ENCODE assay signal across 8 mouse cellular contexts in genomic region chr2:18064941-18065707, GRCm38 (mm10). TPM values are rescaled to one million over a fixed set of nuclear protein-coding genes. Genes with fewer than 3 reads are reported as not detected.
DNase-seq lines count a peak whose midpoint lies in the region; ATAC-seq and TF ChIP-seq lines count a peak whose summit lies in the region.

No protein-coding gene starts in this region.

- H3K4me1 ChIP-seq in embryonic facial prominence, embryonic 15.5 days = peaks cover 9% of the 10 kb centered on the region; the same call in 1 of the 2 replicates
- H3K4me1 ChIP-seq in heart, embryonic 11.5 days (ENCODE audit: control insufficient read depth, insufficient read depth, low read length) = peaks cover 10% of the 10 kb centered on the region
- peaks cover 15% of the 10 kb centered on the region for H3K4me1 ChIP-seq in kidney, embryonic 15.5 days
- H3K4me1 ChIP-seq in liver, embryonic 11.5 days (replicated peaks; ENCODE audit: control insufficient read depth, insufficient read depth, low read length) = peaks cover 8% of the 10 kb centered on the region
- H3K4me1 ChIP-seq in stomach, embryonic 14.5 days (ENCODE audit: control insufficient read depth, insufficient read depth, low read length) = peaks cover 6% of the 10 kb centered on the region; the same call in 1 of the 2 replicates

- WGBS in embryonic facial prominence, embryonic 15.5 days = under 1% methylated on average over 60 of the region's 85 CpGs
- WGBS in heart, embryonic 11.5 days (ENCODE audit: insufficient replicate concordance) = under 1% methylated on average over 56 of the region's 85 CpGs
- under 1% methylated on average over 68 of the region's 85 CpGs for WGBS in kidney, embryonic 15.5 days
- WGBS in liver, embryonic 11.5 days = under 1% methylated on average over 72 of the region's 85 CpGs
- under 1% methylated on average over 72 of the region's 85 CpGs for WGBS in stomach, embryonic 14.5 days

- H3K36me3 ChIP-seq in embryonic facial prominence, embryonic 15.5 days = 0 out of 2 replicates have a peak, but pooled peaks cover 2% of the 10 kb centered on the region
- H3K36me3 ChIP-seq in heart, embryonic 11.5 days (ENCODE audit: control insufficient read depth, insufficient read depth, low read length) = peaks cover 2% of the 10 kb centered on the region; the same call in 1 of the 2 replicates
- H3K36me3 ChIP-seq in kidney, embryonic 15.5 days = peaks cover 17% of the 10 kb centered on the region
- H3K36me3 ChIP-seq in liver, embryonic 11.5 days (ENCODE audit: control insufficient read depth, insufficient read depth, low read length) = peaks cover 2% of the 10 kb centered on the region; the same call in 1 of the 2 replicates
- peaks cover 6% of the 10 kb centered on the region for H3K36me3 ChIP-seq in myocyte (ENCODE audit: control insufficient read depth, insufficient read depth)
- peaks cover 7% of the 10 kb centered on the region; the same call in 1 of the 2 replicates for H3K36me3 ChIP-seq in stomach, embryonic 14.5 days (ENCODE audit: control insufficient read depth, insufficient read depth, low read length)

- H3K27ac ChIP-seq in embryonic facial prominence, embryonic 15.5 days (replicated peaks) = peak overlapping the region; percentile 99
- peak overlapping the region; percentile 100 for H3K27ac ChIP-seq in heart, embryonic 11.5 days (ENCODE audit: low read depth, low read length)
- H3K27ac ChIP-seq in kidney, embryonic 15.5 days = peak overlapping the region; percentile 100
- H3K27ac ChIP-seq in liver, embryonic 11.5 days (ENCODE audit: low read depth, low read length) = peak overlapping the region; percentile 100
- H3K27ac ChIP-seq in stomach, embryonic 14.5 days (ENCODE audit: low read length) = peak overlapping the region; percentile 100

- H3ac ChIP-seq in myocyte (ENCODE audit: control insufficient read depth, insufficient read length) = peak overlapping the region; percentile 69

- peak overlapping the region; percentile 75 for H3K4me2 ChIP-seq in embryonic facial prominence, embryonic 15.5 days (replicated peaks)
- peak overlapping the region; percentile 96 for H3K4me2 ChIP-seq in heart, embryonic 11.5 days
- peak overlapping the region; percentile 70 for H3K4me2 ChIP-seq in kidney, embryonic 15.5 days
- H3K4me2 ChIP-seq in liver, embryonic 11.5 days = peak overlapping the region; percentile 94
- H3K4me2 ChIP-seq in myocyte (ENCODE audit: low read depth) = peak overlapping the region; percentile 76
- peak overlapping the region; percentile 91 for H3K4me2 ChIP-seq in stomach, embryonic 14.5 days (replicated peaks; ENCODE audit: low read depth, low read length)

- peak; percentile 83 for TF ChIP-seq POLR2A in myocyte (IDR thresholded peaks at IDR 0.05; ENCODE audit: insufficient read length, low read depth)

- H3K4me3 ChIP-seq in embryonic facial prominence, embryonic 15.5 days (replicated peaks) = peak overlapping the region; percentile 85
- H3K4me3 ChIP-seq in heart, embryonic 11.5 days (ENCODE audit: low read depth, low read length) = peak overlapping the region; percentile 93
- H3K4me3 ChIP-seq in kidney, embryonic 15.5 days (replicated peaks) = peak overlapping the region; percentile 84
- H3K4me3 ChIP-seq in liver, embryonic 11.5 days (ENCODE audit: low read depth, low read length) = peak overlapping the region; percentile 93
- peak overlapping the region; percentile 76 for H3K4me3 ChIP-seq in myocyte
- H3K4me3 ChIP-seq in stomach, embryonic 14.5 days (ENCODE audit: low read depth, low read length) = peak overlapping the region; percentile 79

- peak overlapping the region; percentile 95 for H3K9ac ChIP-seq in embryonic facial prominence, embryonic 15.5 days
- H3K9ac ChIP-seq in heart, embryonic 11.5 days (ENCODE audit: low read depth, low read length) = peak overlapping the region; percentile 99
- H3K9ac ChIP-seq in kidney, embryonic 15.5 days = peak overlapping the region; percentile 97
- H3K9ac ChIP-seq in liver, embryonic 11.5 days (ENCODE audit: low read depth, low read length) = peak overlapping the region; percentile 99
- peak overlapping the region; percentile 97 for H3K9ac ChIP-seq in stomach, embryonic 14.5 days (replicated peaks; ENCODE audit: low read depth, low read length)

- H3K9me3 ChIP-seq in embryonic facial prominence, embryonic 15.5 days (replicated peaks) = no peaks in the 10 kb centered on the region
- no peaks in the 10 kb centered on the region for H3K9me3 ChIP-seq in heart, embryonic 11.5 days (replicated peaks; ENCODE audit: control insufficient read depth, low read length)
- H3K9me3 ChIP-seq in kidney, embryonic 15.5 days (replicated peaks) = no peaks in the 10 kb centered on the region
- no peaks in the 10 kb centered on the region for H3K9me3 ChIP-seq in liver, embryonic 11.5 days (ENCODE audit: control insufficient read depth, low read length)
- H3K9me3 ChIP-seq in stomach, embryonic 14.5 days (ENCODE audit: control insufficient read depth, low read depth, low read length) = no peaks in the 10 kb centered on the region

- DNase-seq in B cell, adult 2 months = peak; percentile 70 to 76
- DNase-seq in adrenal gland, postnatal 4 days (ENCODE audit: low spot score in 2 of 2) = peak; percentile 51 to 61
- DNase-seq in liver, embryonic 11.5 days (ENCODE audit: low spot score) = peak; percentile 77

- peaks cover 49% of the 10 kb centered on the region for H3K79me2 ChIP-seq in myocyte (ENCODE audit: control insufficient read depth, insufficient read depth)

- ATAC-seq in embryonic facial prominence, embryonic 15.5 days (ENCODE audit: insufficient number of reproducible peaks, low FRiP score, low TSS enrichment, low read depth) = peak; percentile 49
- ATAC-seq in heart, embryonic 11.5 days (replicated peaks; ENCODE audit: insufficient number of reproducible peaks, low FRiP score, low TSS enrichment) = peak; percentile 76
- peak; percentile 75 for ATAC-seq in kidney, embryonic 15.5 days (replicated peaks; ENCODE audit: low FRiP score)
- ATAC-seq in liver, embryonic 11.5 days (replicated peaks; ENCODE audit: low FRiP score) = peak; percentile 64
- peak; percentile 50 for ATAC-seq in stomach, embryonic 14.5 days (ENCODE audit: insufficient number of reproducible peaks, insufficient read depth, low FRiP score, low read depth)

- H3K27me3 ChIP-seq in embryonic facial prominence, embryonic 15.5 days = no peaks in the 10 kb centered on the region
- no peaks in the 10 kb centered on the region for H3K27me3 ChIP-seq in heart, embryonic 11.5 days (ENCODE audit: control insufficient read depth, insufficient read depth, low read length)
- H3K27me3 ChIP-seq in kidney, embryonic 15.5 days = no peaks in the 10 kb centered on the region
- H3K27me3 ChIP-seq in liver, embryonic 11.5 days (replicated peaks; ENCODE audit: control insufficient read depth, insufficient read depth, low read length) = no peaks in the 10 kb centered on the region
- H3K27me3 ChIP-seq in myocyte (ENCODE audit: control insufficient read depth, insufficient read depth, insufficient read length) = no peaks in the 10 kb centered on the region
- no peaks in the 10 kb centered on the region for H3K27me3 ChIP-seq in stomach, embryonic 14.5 days (ENCODE audit: control insufficient read depth, insufficient read depth, low read length)

TF ChIP-seq in myocyte, 11 proteins besides CTCF, POLR2A, EP300 and RAD21 (continues in another document):
- no peak for TF ChIP-seq TCF12 (IDR thresholded peaks at IDR 0.05; ENCODE audit: insufficient read depth, poor library complexity, severe bottlenecking)
- TF ChIP-seq USF1 (IDR thresholded peaks at IDR 0.05; ENCODE audit: low read depth) = peak; percentile 45
- no peak for TF ChIP-seq TCF3 (IDR thresholded peaks at IDR 0.05; ENCODE audit: insufficient read length, low read depth)
- TF ChIP-seq MAX (IDR thresholded peaks at IDR 0.05; ENCODE audit: low read depth) = no peak
- TF ChIP-seq REST (IDR thresholded peaks at IDR 0.05; ENCODE audit: insufficient read depth, insufficient read length) = no peak
- TF ChIP-seq MYOG (IDR thresholded peaks at IDR 0.05; ENCODE audit: control insufficient read depth in 1 of 3, insufficient read depth in 1 of 3, insufficient read length in 2 of 3, low read depth in 2 of 3) = peak in 1 of 3 experiments; percentile 20
- TF ChIP-seq SRF (IDR thresholded peaks at IDR 0.05; ENCODE audit: control insufficient read depth, insufficient read length, low read depth) = no peak
- TF ChIP-seq POLR2AphosphoS2 (IDR thresholded peaks at IDR 0.05; ENCODE audit: insufficient read length, low read depth) = peak; percentile 65

RNA-seq across cellular contexts. Expression of gene Mllt10, which starts 10.1 kb away (rescaled TPM):
- total RNA-seq in adrenal gland, postnatal 4 days (2021) = 10 to 100 TPM; 62.2 to 64.8 TPM
- 65.5 and 70.1 TPM in 2 replicates for polyA plus RNA-seq in embryonic facial prominence, embryonic 15.5 days (2015; fragmentation: Nextera tagmentation; extraction: Ambion mirVana)
- 25.9 and 36.4 TPM in 2 replicates for polyA plus RNA-seq in heart, embryonic 11.5 days (2014; fragmentation: Nextera tagmentation; extraction: Ambion mirVana)
- polyA plus RNA-seq in kidney, embryonic 15.5 days (2015; fragmentation: Nextera tagmentation; extraction: Ambion mirVana) = 72.9 and 73.1 TPM in 2 replicates
- polyA plus RNA-seq in liver, embryonic 11.5 days (2014; fragmentation: Nextera tagmentation; extraction: Ambion mirVana) = 34.0 and 39.9 TPM in 2 replicates
- polyA plus RNA-seq in myocyte (2012; fragmentation: generic; extraction: Trizol) = 12.5 TPM
- polyA plus RNA-seq in stomach, embryonic 14.5 days (2014; fragmentation: Nextera tagmentation; extraction: Ambion mirVana) = 45.0 and 56.9 TPM in 2 replicates

RNA-seq across cellular contexts. Expression of gene Skida1, which starts 16.3 kb away (rescaled TPM):
- total RNA-seq in adrenal gland, postnatal 4 days (2021) = 10 to 100 TPM in 1 of 2 experiments, 1 to 10 TPM in 1; 9.9 to 11.3 TPM
- polyA plus RNA-seq in embryonic facial prominence, embryonic 15.5 days (2015; fragmentation: Nextera tagmentation; extraction: Ambion mirVana) = 5.7 and 6.1 TPM in 2 replicates
- polyA plus RNA-seq in heart, embryonic 11.5 days (2014; fragmentation: Nextera tagmentation; extraction: Ambion mirVana) = 6.0 and 6.4 TPM in 2 replicates
- polyA plus RNA-seq in kidney, embryonic 15.5 days (2015; fragmentation: Nextera tagmentation; extraction: Ambion mirVana) = 10.3 and 11.8 TPM in 2 replicates
- polyA plus RNA-seq in liver, embryonic 11.5 days (2014; fragmentation: Nextera tagmentation; extraction: Ambion mirVana) = 1.6 and 2.4 TPM in 2 replicates
- 0.12 TPM for polyA plus RNA-seq in myocyte (2012; fragmentation: generic; extraction: Trizol)
- polyA plus RNA-seq in stomach, embryonic 14.5 days (2014; fragmentation: Nextera tagmentation; extraction: Ambion mirVana) = 4.4 and 5.0 TPM in 2 replicates

RNA-seq across cellular contexts. Expression of gene A930004D18Rik, which starts 27.6 kb away (rescaled TPM):
- 1 to 10 TPM; 3.1 to 4.7 TPM for total RNA-seq in adrenal gland, postnatal 4 days (2021)
- polyA plus RNA-seq in embryonic facial prominence, embryonic 15.5 days (2015; fragmentation: Nextera tagmentation; extraction: Ambion mirVana) = 13.7 and 13.9 TPM in 2 replicates
- 7.1 and 9.1 TPM in 2 replicates for polyA plus RNA-seq in heart, embryonic 11.5 days (2014; fragmentation: Nextera tagmentation; extraction: Ambion mirVana)
- 12.0 and 15.1 TPM in 2 replicates for polyA plus RNA-seq in kidney, embryonic 15.5 days (2015; fragmentation: Nextera tagmentation; extraction: Ambion mirVana)
- polyA plus RNA-seq in liver, embryonic 11.5 days (2014; fragmentation: Nextera tagmentation; extraction: Ambion mirVana) = 3.4 and 3.9 TPM in 2 replicates
- polyA plus RNA-seq in myocyte (2012; fragmentation: generic; extraction: Trizol) = 1.8 TPM
- 9.9 and 11.0 TPM in 2 replicates for polyA plus RNA-seq in stomach, embryonic 14.5 days (2014; fragmentation: Nextera tagmentation; extraction: Ambion mirVana)

Comparison
In these comparisons a context has a peak if more than half of its experiments do, and no peak if none do; other contexts are left out.
1. Peak in every context shown above with its lines: DNase-seq, ATAC-seq, H3K4me3 ChIP-seq and H3K27ac ChIP-seq.